Mouse (Mus musculus) megakaryocyte, embryonic 14.5 days (primary cell): ENCODE data around the gene Ptpn6.

Experiments used
- FLI1 ChIP-seq: IDR thresholded peaks from 2 replicates; pipeline ENCODE4 v1.6.1; 2012; ENCODE audit warnings: low read length, inconsistent platforms, mixed read lengths
- GATA1 ChIP-seq: IDR thresholded peaks from 3 replicates; pipeline ENCODE4 v1.6.1; 2012; ENCODE audit warnings: mixed read lengths, low read length, inconsistent platforms, borderline replicate concordance

DNA sequence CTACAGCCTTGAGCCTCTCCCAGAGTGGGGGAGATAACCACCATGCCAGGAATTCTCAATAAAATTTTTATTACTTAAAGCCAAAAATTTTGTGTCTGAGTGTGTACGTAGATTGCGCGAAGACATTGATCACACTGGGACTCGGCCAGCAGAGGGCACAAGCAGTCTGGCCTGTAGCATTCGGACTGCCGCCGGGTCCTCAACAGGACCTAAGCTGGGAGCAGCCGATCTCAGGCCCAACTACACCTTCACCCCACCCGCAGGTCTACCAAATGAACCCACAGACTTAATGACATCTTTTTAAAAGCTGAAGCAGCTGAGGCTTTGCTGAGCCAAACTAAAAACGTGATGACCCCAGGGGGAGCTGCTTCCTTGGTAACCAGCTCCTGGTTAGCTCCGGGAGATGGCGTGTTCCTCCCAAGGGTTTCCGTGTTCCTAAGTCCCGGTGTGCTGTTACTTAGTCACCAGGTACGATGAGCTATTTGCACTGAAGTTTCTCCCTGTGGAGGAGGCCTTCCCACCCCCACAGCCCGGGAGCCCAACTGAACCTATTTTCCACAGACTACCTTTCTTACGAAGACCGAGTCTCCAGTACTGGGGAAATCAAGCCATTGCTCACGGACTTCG is 21.5 kb downstream of the Ptpn6 start:
- TF ChIP-seq GATA1 (no peak), FLI1 (no peak)
